Mouse (Mus musculus) hindbrain, embryonic 14.5 days (tissue): Measurements from ENCODE around the gene Ewsr1. TPM values are rescaled to one million over a fixed set of nuclear protein-coding genes. Genes with fewer than 3 reads are reported as not detected.

Experiments
- ATAC-seq: fragments of 200-750 bp; cut with Nextera tagmentation; 2 replicates; pipeline ENCODE4 v1.8.0; 2017; ENCODE audit warnings: moderate number of reproducible peaks, mild to moderate bottlenecking, moderate TSS enrichment, moderate library complexity; ENCODE audit not compliant: low FRiP score
- DNase-seq: peaks from one replicate; pipeline ENCODE4 v3.0.0-alpha.2; 2015; ENCODE audit warnings: low spot score
- H3K27ac ChIP-seq: fragments of 300-500 bp; sonication (generic); 2 replicates; pipeline ENCODE4 v1.5.1; 2014; ENCODE audit warnings: mild to moderate bottlenecking, moderate library complexity
- H3K27me3 ChIP-seq: fragments of 300-500 bp; sonication (generic); 2 replicates; pipeline ENCODE4 v1.6.1; 2014; ENCODE audit warnings: mild to moderate bottlenecking, low read length, mixed read lengths; ENCODE audit not compliant: control insufficient read depth, insufficient read depth
- H3K36me3 ChIP-seq: fragments of 300-500 bp; sonication (generic); replicated peaks from 2 replicates; pipeline ENCODE4 v1.6.1; 2014; ENCODE audit not compliant: control insufficient read depth, insufficient read depth
- H3K4me1 ChIP-seq: fragments of 300-500 bp; sonication (generic); replicated peaks from 2 replicates; pipeline ENCODE4 v1.6.1; 2014; ENCODE audit warnings: antibody characterized with exemption, low read length, mixed read lengths; ENCODE audit not compliant: control insufficient read depth, insufficient read depth
- H3K4me2 ChIP-seq: fragments of 300-500 bp; sonication (generic); replicated peaks from 2 replicates; pipeline ENCODE4 v1.6.1; 2014; ENCODE audit warnings: mild to moderate bottlenecking, moderate library complexity
- H3K4me3 ChIP-seq: fragments of 300-500 bp; sonication (generic); replicated peaks from 2 replicates; pipeline ENCODE4 v1.5.1; 2014; ENCODE audit warnings: mild to moderate bottlenecking, low read length
- H3K9ac ChIP-seq: fragments of 300-500 bp; sonication (generic); 2 replicates; pipeline ENCODE4 v1.6.1; 2014
- H3K9me3 ChIP-seq: fragments of 300-500 bp; sonication (generic); 2 replicates; pipeline ENCODE4 v1.6.1; 2016; ENCODE audit warnings: low read length; ENCODE audit not compliant: control insufficient read depth
- WGBS: fragments of 180-500 bp; shearing (Covaris S2); extraction: QIAGEN DNeasy Blood & Tissue Kit; methylation state at CpG from one replicate; pipeline ENCODE4 v1.1.7; 2014; 5-methylcytosine and 5-hydroxymethylcytosine counted together
- polyA plus RNA-seq: library from polyadenylated mRNA; unstranded; fragments of >200 nt; fragmentation: Nextera tagmentation; extraction: Ambion mirVana; gene quantifications from 2 replicates; pipeline ENCODE4 v1.2.1, GENCODE M21; 2014

Gene Ewsr1
- polyA plus RNA-seq, 1 experiment from 2014 or later: 288 TPM

GRCm38 (mm10) chr11:5062326-5062725 lies 36.7 kb downstream of the Ewsr1 start:
- 14% methylated on average over 13 of the region's 13 CpGs for WGBS
- H3K4me1 ChIP-seq: peaks cover 39% of the 10 kb centered on the region
- no peak overlapping the region for H3K27ac ChIP-seq
- peaks cover 66% of the 10 kb centered on the region for H3K27me3 ChIP-seq
- H3K9me3 ChIP-seq: no peaks in the 10 kb centered on the region
- DNase-seq: no peak
- H3K4me2 ChIP-seq: peak overlapping the region; percentile 53
- no peak for ATAC-seq
- H3K36me3 ChIP-seq: peaks cover 4% of the 10 kb centered on the region
- H3K9ac ChIP-seq: no peak overlapping the region
- peak overlapping the region; percentile 26 for H3K4me3 ChIP-seq

GRCm38 (mm10) chr11:5061413-5062139 lies 37.5 kb downstream of the Ewsr1 start:
- peaks cover 74% of the 10 kb centered on the region for H3K27me3 ChIP-seq
- peaks cover 42% of the 10 kb centered on the region for H3K4me1 ChIP-seq
- ATAC-seq (no peak), DNase-seq (peak; percentile 59)
- 3% methylated on average over 62 of the region's 62 CpGs for WGBS
- H3K4me2 ChIP-seq: peak overlapping the region; percentile 53
- H3K4me3 ChIP-seq: peak overlapping the region; percentile 26
- H3K9me3 ChIP-seq: no peaks in the 10 kb centered on the region
- H3K9ac ChIP-seq: peak overlapping the region; percentile 37; the same call in 1 of the 2 replicates
- peaks cover 4% of the 10 kb centered on the region for H3K36me3 ChIP-seq
- H3K27ac ChIP-seq: no peak overlapping the region

- Histone ChIP-seq H3K4me3 (peak overlapping the region; percentile 26; the same call in 1 of the 2 replicates), H3K27me3 (peaks cover 81% of the 10 kb centered on the region), H3K36me3 (peaks cover 4% of the 10 kb centered on the region), H3K27ac (no peak overlapping the region), H3K4me2 (peak overlapping the region; percentile 53), H3K4me1 (peaks cover 48% of the 10 kb centered on the region), H3K9me3 (no peaks in the 10 kb centered on the region), H3K9ac (peak overlapping the region; percentile 37; the same call in 1 of the 2 replicates)
- 46% methylated on average over 26 of the region's 28 CpGs for WGBS
- DNase-seq (no peak), ATAC-seq (no peak)
Measured at GRCm38 (mm10) chr11:5060756-5061412, 38.2 kb downstream of the Ewsr1 start.

GRCm38 (mm10) chr11:5059704-5060156 lies 39.3 kb downstream of the Ewsr1 start:
- Histone ChIP-seq H3K4me1 (peaks cover 46% of the 10 kb centered on the region), H3K27me3 (peaks cover 90% of the 10 kb centered on the region), H3K9me3 (no peaks in the 10 kb centered on the region), H3K27ac (no peak overlapping the region), H3K9ac (no peak overlapping the region), H3K4me2 (no peak overlapping the region), H3K4me3 (no peak overlapping the region), H3K36me3 (peaks cover 4% of the 10 kb centered on the region)
- no peak for DNase-seq
- WGBS: 9% methylated on average over 27 of the region's 27 CpGs
- no peak for ATAC-seq

GRCm38 (mm10) chr11:5059230-5059629 lies 39.8 kb downstream of the Ewsr1 start:
- no peak overlapping the region for H3K27ac ChIP-seq
- no peaks in the 10 kb centered on the region for H3K9me3 ChIP-seq
- DNase-seq (no peak), ATAC-seq (no peak)
- no peak overlapping the region for H3K9ac ChIP-seq
- H3K4me3 ChIP-seq: no peak overlapping the region
- 22% methylated on average over 14 of the region's 14 CpGs for WGBS
- H3K4me2 ChIP-seq: no peak overlapping the region
- H3K27me3 ChIP-seq: peaks cover 85% of the 10 kb centered on the region
- H3K4me1 ChIP-seq: peaks cover 41% of the 10 kb centered on the region
- peaks cover 4% of the 10 kb centered on the region for H3K36me3 ChIP-seq

GRCm38 (mm10) chr11:5058783-5059182 lies 40.3 kb downstream of the Ewsr1 start:
- no peak overlapping the region for H3K27ac ChIP-seq

GRCm38 (mm10) chr11:5057856-5058641 lies 41.0 kb downstream of the Ewsr1 start, which contains the start of gene Rasl10a:
TSS of gene Rasl10a (plus strand) at chr11:5058128.
- Histone ChIP-seq H3K4me3 (peak within 1 kb of the TSS; percentile 34), H3K36me3 (peaks cover 4% of the 10 kb centered on the region), H3K4me2 (peak within 1 kb of the TSS; percentile 54), H3K27me3 (peaks cover 74% of the 10 kb centered on the region), H3K4me1 (peaks cover 31% of the 10 kb centered on the region), H3K9ac (peak within 1 kb of the TSS; percentile 24), H3K27ac (no peak within 1 kb of the TSS), H3K9me3 (no peaks in the 10 kb centered on the region)
- WGBS: 3% methylated on average over 70 of the region's 77 CpGs
- ATAC-seq (no peak), DNase-seq (no peak)

More at GRCm38 (mm10) chr11:5058783-5059182, 40.3 kb downstream of the Ewsr1 start:
- Histone ChIP-seq H3K9ac (no peak overlapping the region), H3K36me3 (peaks cover 4% of the 10 kb centered on the region), H3K9me3 (no peaks in the 10 kb centered on the region), H3K27me3 (peaks cover 81% of the 10 kb centered on the region), H3K4me3 (no peak overlapping the region), H3K4me1 (peaks cover 37% of the 10 kb centered on the region), H3K4me2 (no peak overlapping the region)
- 40% methylated on average over 9 of the region's 9 CpGs for WGBS
- DNase-seq: no peak
- ATAC-seq: no peak

- Histone ChIP-seq H3K4me3 (peak overlapping the region; percentile 34), H3K4me1 (peaks cover 26% of the 10 kb centered on the region), H3K27ac (no peak overlapping the region), H3K9ac (peak overlapping the region; percentile 24; the same call in 1 of the 2 replicates), H3K4me2 (peak overlapping the region; percentile 54), H3K27me3 (peaks cover 68% of the 10 kb centered on the region), H3K9me3 (no peaks in the 10 kb centered on the region), H3K36me3 (peaks cover 4% of the 10 kb centered on the region)
- no peak for ATAC-seq
- DNase-seq: no peak
- WGBS: 12% methylated on average over 8 of the region's 8 CpGs
Measured at GRCm38 (mm10) chr11:5057541-5057855, 41.6 kb downstream of the Ewsr1 start.

- 48% methylated on average over 8 of the region's 8 CpGs for WGBS
- Histone ChIP-seq H3K27ac (no peak overlapping the region), H3K4me2 (no peak overlapping the region), H3K4me3 (no peak overlapping the region), H3K9me3 (no peaks in the 10 kb centered on the region), H3K4me1 (peaks cover 21% of the 10 kb centered on the region), H3K9ac (no peak overlapping the region), H3K27me3 (peaks cover 64% of the 10 kb centered on the region), H3K36me3 (peaks cover 4% of the 10 kb centered on the region)
- no peak for ATAC-seq
- no peak for DNase-seq
Measured at GRCm38 (mm10) chr11:5057064-5057463, 42.0 kb downstream of the Ewsr1 start.
